Mouse (Mus musculus) bone marrow, adult 2 months (tissue): ENCODE measurements around the gene Trpv1. TPM values are rescaled to one million over a fixed set of nuclear protein-coding genes. Genes with fewer than 3 reads are reported as not detected.

Experiments
- H3K27ac ChIP-seq: fragments of 200-500 bp; 2 replicates; pipeline ENCODE4 v1.5.1; 2012; ENCODE audit warnings: low read depth, mild to moderate bottlenecking, control low read depth, inconsistent platforms, low read length; ENCODE audit not compliant: control insufficient read depth, poor library complexity, insufficient read depth
- H3K4me1 ChIP-seq: fragments of 200-500 bp; 2 replicates; pipeline ENCODE4 v1.6.1; 2011; ENCODE audit warnings: low read length; ENCODE audit not compliant: control insufficient read depth, insufficient read depth
- H3K4me3 ChIP-seq: fragments of 200-500 bp; replicated peaks from 2 replicates; pipeline ENCODE3; 2011; ENCODE audit warnings: mild to moderate bottlenecking, low read depth, low read length, control low read depth; ENCODE audit not compliant: control insufficient read depth
- CTCF ChIP-seq: fragments of 200-500 bp; IDR thresholded peaks from 2 replicates; pipeline ENCODE4 v1.5.1; 2011; ENCODE audit warnings: low read length, control low read depth; ENCODE audit not compliant: control insufficient read depth, insufficient read depth
- POLR2A ChIP-seq: fragments of 200-500 bp; IDR thresholded peaks from 2 replicates; pipeline ENCODE4 v1.6.1; 2011; ENCODE audit warnings: low read depth, mild to moderate bottlenecking, control low read depth, low read length, borderline replicate concordance; ENCODE audit not compliant: control insufficient read depth
- WGBS: fragments of 180-500 bp; shearing (Covaris S2); methylation state at CpG from one replicate; pipeline ENCODE4 v1.1.7; 2018; 5-methylcytosine and 5-hydroxymethylcytosine counted together
- polyA plus RNA-seq: library from polyadenylated mRNA; stranded (reverse); fragments of >200 nt; gene quantifications from 2 replicates; pipeline ENCODE4 v1.2.4, GENCODE M21; 2011; ENCODE audit warnings: low replicate concordance; ENCODE audit not compliant: missing spikeins, insufficient read depth, insufficient read length

Trpv1 gene
- polyA plus RNA-seq, 1 experiment = not detected

DNA sequence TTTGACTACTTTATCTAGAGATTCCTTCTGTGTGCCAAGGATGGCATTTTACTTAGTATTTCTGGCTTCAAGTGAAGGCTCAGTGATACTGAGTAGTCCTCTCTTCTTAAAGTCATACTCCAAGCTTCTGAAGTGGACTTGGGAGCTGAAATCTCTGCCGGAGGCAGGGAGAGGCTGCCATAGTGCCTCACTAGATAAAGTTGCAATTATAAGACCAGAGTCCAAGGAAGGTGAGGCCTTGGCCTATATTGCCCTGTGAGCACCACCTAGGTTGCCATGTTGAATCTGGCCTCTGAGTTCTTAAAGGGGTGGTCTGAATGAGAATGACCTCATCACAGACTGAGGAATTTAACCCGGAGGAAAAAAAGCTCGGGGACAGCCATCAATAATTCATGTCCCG lies 8.7 kb downstream of the Trpv1 start:
- 81% methylated on average over 4 of the region's 4 CpGs for WGBS
- no peaks in the 10 kb centered on the region for H3K4me1 ChIP-seq
- TF ChIP-seq POLR2A = no peak
- no peak for TF ChIP-seq CTCF

DNA sequence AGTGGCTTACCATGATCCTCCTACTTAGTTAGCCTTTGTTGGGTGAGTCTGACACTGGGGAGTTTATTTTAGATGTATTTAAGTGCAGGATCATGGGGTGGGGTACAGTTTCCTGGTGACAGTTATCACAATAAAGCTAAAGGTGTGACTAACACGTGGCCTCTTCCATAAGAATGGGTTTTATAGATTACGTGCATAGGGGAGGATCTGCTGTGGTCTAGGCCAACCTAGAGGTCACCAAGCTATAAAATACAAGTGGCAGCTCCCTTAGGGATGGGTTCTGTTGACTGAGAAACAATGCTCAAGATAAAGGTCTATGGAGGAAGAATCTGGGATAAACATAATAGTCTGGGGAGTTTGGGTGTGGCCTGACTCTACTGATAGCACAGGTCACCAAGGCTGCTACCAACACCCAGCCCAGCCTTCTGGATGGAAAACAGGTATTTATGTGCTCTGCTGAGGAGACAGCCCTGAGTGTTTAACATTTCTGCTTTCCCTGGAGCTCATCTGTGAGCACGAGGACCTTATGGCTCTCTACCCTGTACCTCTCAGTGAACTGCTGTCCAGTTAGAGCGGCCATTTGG lies 23.4 kb downstream of the Trpv1 start:
- Histone ChIP-seq H3K4me1 (no peaks in the 10 kb centered on the region), H3K27ac (no peak overlapping the region), H3K4me3 (no peak overlapping the region)
- 78% methylated on average over 4 of the region's 4 CpGs for WGBS
- TF ChIP-seq CTCF (no peak), POLR2A (no peak)

More for the DNA sequence above, 8.7 kb downstream of the Trpv1 start:
- Histone ChIP-seq H3K4me3 (no peak overlapping the region), H3K27ac (no peak overlapping the region)

DNA sequence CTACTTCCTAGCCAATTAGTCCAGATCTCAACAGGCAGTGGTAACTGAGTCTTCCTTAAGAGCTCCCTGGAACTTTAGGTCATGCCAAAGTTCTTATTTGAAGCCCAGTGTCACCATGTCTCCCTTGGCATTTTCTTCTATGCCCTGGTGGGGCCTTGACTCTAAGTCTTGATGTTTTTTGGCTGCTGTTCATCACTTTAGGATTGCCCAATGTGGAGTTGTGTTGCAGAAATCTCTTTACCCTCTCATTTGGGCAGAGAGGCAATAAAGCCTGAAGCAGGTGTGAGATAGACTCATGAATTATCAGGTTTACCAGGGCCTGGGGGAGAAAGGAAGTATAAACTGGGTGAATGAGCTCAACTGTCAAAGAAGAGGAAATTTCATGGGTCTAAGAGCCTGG lies 24.6 kb downstream of the Trpv1 start:
- Histone ChIP-seq H3K27ac (no peak overlapping the region), H3K4me1 (no peaks in the 10 kb centered on the region), H3K4me3 (no peak overlapping the region)
- TF ChIP-seq POLR2A = no peak
- TF ChIP-seq CTCF = no peak

DNA sequence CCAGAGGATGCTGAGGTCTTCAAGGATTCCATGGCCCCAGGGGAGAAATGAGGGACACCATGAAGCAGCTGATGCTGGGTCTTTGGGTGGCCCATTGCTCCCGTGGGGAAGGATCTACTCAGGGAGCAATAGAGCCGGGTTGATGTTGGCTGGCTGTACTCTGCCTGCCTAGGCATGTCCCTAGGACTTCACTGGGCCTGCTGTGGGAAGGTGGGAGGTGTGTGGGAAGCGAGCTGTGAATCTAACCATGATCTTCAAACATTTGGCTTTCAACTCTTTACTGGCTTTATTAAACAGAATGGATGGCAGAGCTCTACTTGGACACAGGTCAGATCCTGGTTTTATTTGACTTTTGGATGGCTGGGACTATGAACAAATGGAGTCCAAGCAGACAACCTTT lies 26.4 kb downstream of the Trpv1 start:
- Histone ChIP-seq H3K27ac (no peak overlapping the region), H3K4me3 (no peak overlapping the region), H3K4me1 (no peaks in the 10 kb centered on the region)
- 70% methylated on average over 3 of the region's 3 CpGs for WGBS
- TF ChIP-seq POLR2A (no peak), CTCF (no peak)

DNA sequence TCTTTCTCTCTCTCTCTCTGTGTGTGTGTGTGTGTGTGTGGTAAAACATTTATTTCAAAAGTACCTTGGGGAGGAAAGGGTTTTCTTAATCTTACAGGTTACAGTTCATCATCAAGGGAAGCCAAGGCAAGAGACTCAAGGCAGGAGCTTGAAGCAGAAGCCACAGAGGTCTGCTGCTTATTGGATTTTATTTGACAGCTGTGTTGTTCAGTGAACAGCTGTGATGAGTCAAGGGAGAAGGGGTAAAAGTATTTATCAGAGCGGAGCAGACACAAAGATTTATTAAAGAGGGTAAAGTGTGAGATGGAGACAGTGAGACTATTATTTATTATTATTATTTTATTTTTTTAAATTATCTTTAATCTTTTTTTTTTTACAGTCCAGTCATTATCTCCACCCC lies 27.3 kb downstream of the Trpv1 start:
- Histone ChIP-seq H3K27ac (no peak overlapping the region), H3K4me1 (no peaks in the 10 kb centered on the region), H3K4me3 (no peak overlapping the region)
- TF ChIP-seq CTCF = no peak
- no peak for TF ChIP-seq POLR2A
- 88% methylated on average over 1 of the region's 1 CpGs for WGBS

DNA sequence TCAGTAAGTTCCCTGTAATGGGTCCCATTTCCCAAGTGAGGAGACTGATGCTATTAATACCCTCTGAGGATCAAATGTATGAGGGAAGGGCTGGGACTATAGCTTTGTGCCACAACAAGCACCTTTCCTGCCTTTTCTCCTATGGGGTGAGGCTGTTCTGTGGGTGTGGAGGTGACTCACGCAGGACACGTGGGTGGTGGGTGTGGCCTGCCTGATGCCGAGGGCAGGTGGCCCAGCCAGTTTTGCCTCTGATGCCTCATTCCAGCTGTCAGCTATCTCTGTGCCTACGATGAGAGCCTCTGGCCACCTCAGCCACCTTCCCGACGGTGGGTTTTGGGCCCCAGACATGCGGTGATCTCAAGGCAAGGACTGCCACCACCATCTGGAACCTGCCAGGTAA lies 33.2 kb downstream of the Trpv1 start, which contains the start of gene Trpv3:
Gene Trpv3, plus strand, starts transcription at position 122 of the 400 bp plus-strand sequence.
- Histone ChIP-seq H3K27ac (no peak within 1 kb of the TSS), H3K4me1 (no peaks in the 10 kb centered on the region), H3K4me3 (no peak within 1 kb of the TSS)
- WGBS = 85% methylated on average over 7 of the region's 7 CpGs
- TF ChIP-seq CTCF (no peak), POLR2A (no peak)

DNA sequence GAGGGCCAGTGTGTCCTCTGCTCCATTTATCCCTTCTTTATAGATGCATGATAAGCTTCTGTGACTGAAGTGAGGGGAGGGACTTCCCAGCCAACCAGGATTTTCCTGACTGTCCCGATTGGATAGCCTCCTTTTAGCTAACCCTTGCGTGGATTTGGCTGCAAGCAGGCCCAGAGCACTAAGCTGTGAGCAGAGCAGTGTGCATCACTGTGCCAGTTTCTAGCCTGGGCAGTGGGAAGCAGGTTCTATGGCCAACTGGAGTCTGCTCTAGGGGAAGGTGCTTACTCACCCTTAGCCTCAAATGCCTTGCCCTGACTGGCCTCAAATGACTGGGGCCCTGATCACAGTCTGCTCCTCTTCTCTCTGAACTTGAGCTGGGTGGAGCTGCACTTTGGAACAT lies 40.7 kb downstream of the Trpv1 start:
- WGBS = 52% methylated on average over 2 of the region's 2 CpGs
- Histone ChIP-seq H3K4me1 (no peaks in the 10 kb centered on the region), H3K4me3 (no peak overlapping the region), H3K27ac (no peak overlapping the region)
- TF ChIP-seq CTCF = no peak
- TF ChIP-seq POLR2A = no peak

DNA sequence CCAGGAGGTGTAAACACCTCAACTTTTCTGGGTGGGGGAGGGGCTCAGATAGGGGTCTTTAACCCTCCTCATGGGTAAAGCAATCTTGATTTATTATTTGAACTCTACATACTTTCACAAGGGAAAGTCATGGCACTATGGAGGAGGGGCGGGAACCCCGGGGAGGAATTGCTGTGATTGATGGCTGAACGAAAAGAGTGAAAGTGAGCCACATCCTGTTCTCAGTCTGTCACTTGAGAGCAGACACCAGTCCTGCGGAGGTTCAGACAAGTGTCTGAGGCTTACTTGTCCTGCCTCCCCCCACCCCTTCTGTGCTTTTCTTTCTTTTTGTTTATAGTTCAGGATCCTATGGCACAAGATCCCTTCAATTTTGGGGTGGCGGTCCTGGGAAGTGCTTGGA lies 46.6 kb downstream of the Trpv1 start:
- no peak for TF ChIP-seq CTCF
- TF ChIP-seq POLR2A = no peak
- WGBS = 18% methylated on average over 5 of the region's 5 CpGs
- no peak overlapping the region for H3K4me3 ChIP-seq
- H3K27ac ChIP-seq = no peak overlapping the region
- H3K4me1 ChIP-seq = no peaks in the 10 kb centered on the region

DNA sequence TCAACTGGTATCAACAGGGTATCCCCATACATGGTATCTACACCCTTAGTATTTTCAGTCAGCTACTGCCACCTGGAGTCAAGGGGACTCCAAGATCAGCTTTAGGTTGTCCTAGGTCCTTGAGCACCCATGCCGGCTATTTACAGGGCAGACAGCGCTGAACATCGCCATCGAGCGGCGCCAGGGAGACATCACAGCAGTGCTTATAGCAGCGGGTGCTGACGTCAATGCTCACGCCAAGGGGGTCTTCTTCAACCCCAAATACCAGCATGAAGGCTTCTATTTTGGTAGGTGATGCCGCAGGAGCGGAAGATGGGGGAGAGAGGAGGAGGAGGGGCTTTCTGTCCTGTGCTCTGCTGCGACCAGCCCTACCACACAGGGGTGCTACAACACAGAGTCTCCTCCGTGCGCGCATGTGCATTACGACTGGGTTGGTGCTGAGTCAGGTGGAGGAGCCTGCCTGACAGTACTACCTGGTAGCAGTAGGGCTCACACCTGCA lies 47.5 kb downstream of the Trpv1 start:
- 2% methylated on average over 16 of the region's 16 CpGs for WGBS
- TF ChIP-seq CTCF (no peak), POLR2A (no peak)
- no peaks in the 10 kb centered on the region for H3K4me1 ChIP-seq
- no peak overlapping the region for H3K4me3 ChIP-seq
- no peak overlapping the region for H3K27ac ChIP-seq
